Mouse (Mus musculus): Measurements from ENCODE around the gene Htatip2. TPM values are rescaled to one million over a fixed set of nuclear protein-coding genes. Genes with fewer than 3 reads are reported as not detected.

Htatip2 gene
- 1 to 10 TPM; 5.3 to 8.2 (median 7.0) TPM for total RNA-seq (2022)

- DNase-seq (ENCODE audit: low spot score in 2 of 2): peak in 1 of 2 experiments; percentile 19
These were observed at the start of gene Htatip2 for GRCm38 (mm10) chr7:49758934-49759571. Htatip2 (plus strand) TSS chr7:49759115.

GRCm38 (mm10) chr7:49709381-49710021 lies 49.4 kb upstream of the Htatip2 start:
- DNase-seq (ENCODE audit: low spot score in 2 of 2): no peak

DNA sequence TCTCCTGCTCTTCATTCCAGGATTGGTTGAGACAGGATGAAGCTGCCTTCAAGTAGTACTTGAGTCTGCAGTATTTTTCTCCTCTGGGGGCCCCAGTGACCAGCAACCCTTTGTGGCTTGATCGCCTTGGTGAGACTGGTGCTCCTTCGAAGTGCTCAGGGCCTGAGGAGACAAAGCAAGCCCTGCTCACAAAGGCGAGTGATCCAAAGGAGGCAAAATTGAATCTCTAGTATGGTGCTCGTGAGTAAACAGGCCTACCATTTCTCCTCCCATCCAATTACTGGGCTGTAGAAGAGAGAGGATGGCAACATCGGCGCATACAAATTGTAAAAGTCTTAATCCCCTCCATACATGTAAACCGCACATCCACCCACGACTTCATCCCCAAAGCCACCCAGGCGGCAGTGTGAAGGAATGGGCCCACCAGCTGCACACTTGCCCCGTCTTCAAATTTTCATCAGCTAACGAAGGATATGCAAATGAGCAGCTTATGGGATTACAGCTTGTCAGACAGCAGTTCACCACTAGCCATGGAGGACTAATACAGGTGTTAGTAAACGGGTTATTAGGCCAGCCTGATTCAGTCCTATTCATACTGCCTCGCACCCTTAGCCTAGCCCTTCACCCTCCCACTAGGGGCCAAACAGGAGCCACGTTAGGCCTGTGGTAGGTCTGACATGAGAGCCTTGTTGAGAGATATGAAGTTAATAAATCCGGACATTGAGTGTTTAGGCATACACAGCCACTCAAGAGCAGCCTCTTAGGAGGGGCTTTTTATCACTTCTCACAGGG lies 40.8 kb upstream of the Htatip2 start:
- DNase-seq (ENCODE audit: low spot score in 2 of 2): no peak

DNA sequence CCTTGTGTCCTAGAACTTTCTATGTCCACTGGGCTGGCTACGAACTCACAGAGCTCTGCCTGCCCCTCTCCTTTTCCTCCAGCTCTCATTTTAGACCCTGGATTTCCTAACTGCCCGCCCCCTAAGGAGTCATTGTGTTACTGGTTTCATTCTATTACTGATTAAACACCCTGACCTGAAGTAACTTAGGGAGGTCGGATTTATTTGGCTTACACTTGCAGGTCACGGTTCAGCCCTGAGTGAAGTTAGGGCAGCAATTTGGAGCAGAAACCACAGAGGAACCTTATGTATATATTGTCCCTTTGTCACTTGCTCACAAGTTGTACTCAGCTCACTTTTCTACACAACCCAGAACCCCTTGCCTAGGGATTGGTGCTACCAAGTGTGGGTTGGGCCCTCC lies 24.6 kb upstream of the Htatip2 start:
- no peak for DNase-seq (ENCODE audit: low spot score in 2 of 2)

GRCm38 (mm10) chr7:49739448-49739847 lies 19.5 kb upstream of the Htatip2 start:
- DNase-seq (ENCODE audit: low spot score in 2 of 2): no peak

GRCm38 (mm10) chr7:49741474-49741873 lies 17.4 kb upstream of the Htatip2 start:
- DNase-seq (ENCODE audit: low spot score in 2 of 2): no peak

DNA sequence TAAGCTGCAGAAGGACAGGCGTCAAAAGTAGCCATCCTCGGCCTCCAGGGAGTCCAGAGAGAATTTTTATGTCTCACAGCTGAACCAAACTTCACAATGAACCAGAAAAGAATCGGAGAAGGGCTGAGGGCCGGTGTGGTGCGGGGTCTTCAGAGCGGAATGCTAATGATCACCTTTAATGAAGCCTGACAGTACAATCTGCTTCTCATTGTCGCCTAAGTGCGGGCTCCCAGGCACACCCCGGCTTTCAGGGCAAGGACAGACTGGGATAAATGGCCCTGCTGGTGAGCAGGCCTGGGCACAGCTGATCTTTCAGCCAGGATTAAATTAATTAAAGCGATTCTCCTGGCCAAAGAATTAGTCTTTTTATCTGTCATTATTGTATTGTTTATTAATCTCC lies 17.0 kb upstream of the Htatip2 start:
- DNase-seq (ENCODE audit: low spot score in 2 of 2): no peak

DNA sequence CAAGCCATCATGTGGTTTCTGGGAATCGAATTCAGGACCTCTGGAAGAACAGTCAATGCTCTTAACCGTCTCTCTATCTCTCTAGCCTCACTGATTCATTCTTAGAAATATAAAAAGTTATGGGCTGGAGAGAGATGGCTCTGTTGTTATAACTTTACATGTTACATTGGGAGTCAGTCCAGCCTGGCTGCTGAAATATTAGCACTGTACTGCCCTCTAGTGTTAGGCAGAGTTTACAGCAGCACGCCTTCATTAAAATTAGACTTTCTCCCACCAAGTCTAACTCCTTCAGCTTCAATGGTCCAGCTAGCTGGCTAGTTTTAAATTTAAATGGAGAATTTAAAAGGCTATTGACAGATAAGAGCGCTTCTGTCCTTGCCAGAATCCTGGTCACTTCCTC lies 7.8 kb upstream of the Htatip2 start:
- DNase-seq (ENCODE audit: low spot score in 2 of 2): no peak

- no peak for DNase-seq (ENCODE audit: low spot score in 2 of 2)
These were observed 6.0 kb upstream of the Htatip2 start for GRCm38 (mm10) chr7:49752730-49753506.

DNA sequence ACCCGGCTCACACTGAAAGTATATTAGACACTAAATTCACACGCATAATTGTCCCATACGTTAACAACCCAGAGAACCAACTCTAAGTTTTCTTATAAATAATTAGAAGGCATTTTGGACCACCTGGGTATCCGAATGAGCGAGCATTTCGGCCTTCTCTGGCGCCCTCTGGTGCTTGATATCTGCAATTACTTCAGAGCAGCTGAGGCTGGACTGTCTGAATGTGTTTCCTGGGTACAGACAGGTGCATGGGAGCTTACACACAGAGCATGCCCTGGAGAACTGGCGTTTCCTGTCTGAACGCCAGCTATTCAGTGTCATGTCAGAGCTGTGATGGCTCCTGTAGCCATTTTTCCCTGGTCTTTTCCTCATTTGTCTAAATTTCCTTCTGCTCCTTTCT lies 4.1 kb upstream of the Htatip2 start:
- no peak for DNase-seq (ENCODE audit: low spot score in 2 of 2)

GRCm38 (mm10) chr7:49762605-49763004 lies 3.7 kb downstream of the Htatip2 start:
- DNase-seq (ENCODE audit: low spot score in 2 of 2): no peak

DNA sequence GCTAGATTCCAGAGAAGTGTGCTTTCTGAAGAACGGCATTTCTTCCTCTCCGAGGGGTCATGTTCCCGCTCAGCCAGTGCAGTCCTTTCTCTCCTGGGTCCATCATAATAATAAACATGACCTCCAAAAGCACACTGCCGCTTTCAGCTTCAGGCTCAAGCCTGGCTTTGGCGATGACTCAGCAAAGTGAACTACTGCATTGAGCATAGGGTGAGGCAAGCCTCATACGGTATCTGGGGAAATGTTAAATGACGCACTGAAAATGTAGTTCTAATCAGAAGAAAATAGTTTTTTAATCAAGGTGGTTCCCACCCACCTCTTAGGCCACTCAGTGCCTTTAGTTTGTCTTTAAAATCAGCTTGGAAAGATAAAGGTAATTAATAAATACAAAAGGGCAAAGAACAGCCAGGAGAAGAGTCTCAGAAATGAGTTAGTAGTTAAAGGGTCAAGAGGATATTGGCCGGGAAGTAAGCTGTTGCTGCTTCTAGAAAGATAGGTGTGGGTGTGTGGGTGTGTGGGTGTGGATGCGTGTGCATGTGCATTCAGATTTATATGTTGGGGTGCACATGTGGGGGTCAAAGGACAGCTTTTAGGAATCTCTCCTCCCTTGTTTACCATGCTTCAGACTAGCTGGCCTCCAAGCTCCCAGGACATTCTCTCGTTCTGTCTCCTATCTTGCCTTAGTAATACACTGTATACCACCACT lies 5.2 kb downstream of the Htatip2 start:
- no peak for DNase-seq (ENCODE audit: low spot score in 2 of 2)

DNA sequence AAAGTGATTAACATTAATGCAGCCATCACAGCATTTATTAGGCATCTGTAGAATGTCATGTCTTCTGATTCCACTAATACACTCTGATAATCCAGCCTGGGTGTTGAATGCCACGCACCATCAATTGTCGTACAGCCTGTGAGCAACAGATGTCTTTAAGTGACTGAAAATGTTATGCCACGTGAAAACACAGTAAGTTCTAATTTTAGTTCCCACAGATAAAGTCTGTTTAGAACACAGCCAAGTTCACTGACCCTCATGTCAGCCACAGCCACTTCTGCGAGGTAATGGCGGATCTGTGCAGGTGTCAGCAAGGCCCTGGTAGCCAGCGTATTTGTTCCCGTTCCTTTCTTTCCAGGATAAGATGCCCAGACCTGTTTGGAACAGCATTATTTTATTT lies 7.3 kb downstream of the Htatip2 start:
- no peak for DNase-seq (ENCODE audit: low spot score in 2 of 2)

GRCm38 (mm10) chr7:49768509-49768908 lies 9.6 kb downstream of the Htatip2 start:
- DNase-seq (ENCODE audit: low spot score in 2 of 2): no peak

GRCm38 (mm10) chr7:49774396-49774795 lies 15.5 kb downstream of the Htatip2 start:
- no peak for DNase-seq (ENCODE audit: low spot score in 2 of 2)

GRCm38 (mm10) chr7:49777585-49777984 lies 18.7 kb downstream of the Htatip2 start:
- no peak for DNase-seq (ENCODE audit: low spot score in 2 of 2)

GRCm38 (mm10) chr7:49778114-49778901 lies 19.4 kb downstream of the Htatip2 start, which contains the start of gene Prmt3:
Prmt3 (plus strand) TSS chr7:49778346.
- peak; percentile 93 to 96 for DNase-seq (ENCODE audit: low spot score in 2 of 2)

DNA sequence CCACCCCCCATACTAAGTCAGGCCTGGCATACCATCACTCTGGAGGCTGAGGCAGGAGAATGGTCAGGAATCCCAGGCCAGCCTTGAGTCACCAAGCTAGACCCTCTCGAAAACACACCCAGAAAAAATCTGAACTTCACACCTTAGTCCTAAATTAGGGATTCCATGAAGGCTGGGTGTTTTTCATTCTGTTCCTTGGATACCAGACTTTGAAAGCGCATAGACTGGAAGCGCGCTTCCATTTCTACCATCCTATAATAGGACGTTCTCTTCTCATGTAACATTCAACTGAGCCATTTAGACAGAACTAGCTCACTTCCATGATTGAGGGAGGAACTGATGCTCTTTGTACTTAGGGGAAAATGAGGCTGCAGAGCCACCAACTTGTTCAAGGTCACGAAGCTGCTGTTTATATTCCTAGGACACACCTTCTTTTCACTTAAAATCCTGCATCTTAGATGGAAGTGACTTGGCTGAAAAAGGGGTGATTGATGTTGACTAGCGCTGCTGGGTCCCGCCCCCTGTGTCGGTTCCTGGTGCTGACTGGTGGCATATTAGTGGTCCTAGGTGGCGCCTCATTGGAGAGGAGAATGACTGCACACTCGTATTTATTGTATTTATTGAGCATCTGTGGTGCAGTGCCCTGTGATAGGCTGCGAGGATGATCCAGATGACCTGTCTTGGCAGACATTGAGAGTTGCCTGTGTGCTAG lies 20.1 kb downstream of the Htatip2 start:
- no peak for DNase-seq (ENCODE audit: low spot score in 2 of 2)

DNA sequence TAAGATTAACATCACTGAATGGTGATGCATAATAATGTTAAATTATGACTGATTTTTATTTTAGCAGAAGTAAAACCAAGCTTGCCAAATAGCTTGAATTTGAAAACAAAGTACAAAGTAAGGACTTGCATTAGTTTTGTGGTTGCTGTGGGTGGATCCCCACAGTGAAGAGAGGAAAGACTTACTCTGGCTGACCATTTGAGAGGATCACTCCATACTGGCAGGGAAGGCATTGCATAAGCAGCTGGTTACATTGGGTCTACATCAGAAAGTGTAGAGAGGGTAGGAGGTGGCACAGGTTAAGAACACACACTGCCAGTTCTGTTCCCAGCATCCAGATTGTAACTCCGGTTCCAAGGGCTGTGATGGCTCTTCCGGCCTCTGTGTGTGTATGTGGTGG lies 24.1 kb downstream of the Htatip2 start:
- DNase-seq (ENCODE audit: low spot score in 2 of 2): no peak

DNA sequence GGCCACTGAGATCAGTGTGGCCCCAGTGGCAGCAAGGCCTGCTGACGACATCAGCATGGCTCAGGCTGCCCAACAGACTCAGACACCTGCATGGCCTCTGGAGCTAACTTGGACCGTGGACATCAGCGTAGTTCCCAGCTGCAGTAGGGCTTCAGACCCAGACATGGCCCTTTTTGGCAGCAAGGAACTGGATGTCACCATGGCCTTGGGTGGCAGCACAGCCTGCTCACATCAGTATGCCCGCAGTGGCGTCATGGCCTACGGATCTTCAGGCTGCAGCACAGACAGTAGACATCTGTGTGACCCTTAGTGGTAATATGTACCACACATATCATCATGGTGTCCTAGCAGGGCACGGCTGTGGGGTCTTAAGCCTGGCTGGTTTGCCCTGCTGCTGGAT lies 26.2 kb downstream of the Htatip2 start:
- no peak for DNase-seq (ENCODE audit: low spot score in 2 of 2)

Data from gastrocnemius, adult 8-10 months (tissue).